Mouse (Mus musculus): ENCODE data around the gene Ctnnd2. TPM values are rescaled to one million over a fixed set of nuclear protein-coding genes. Genes with fewer than 3 reads are reported as not detected.

Ctnnd2 gene
- total RNA-seq, 4 experiments from 2014 or later = not detected

DNA sequence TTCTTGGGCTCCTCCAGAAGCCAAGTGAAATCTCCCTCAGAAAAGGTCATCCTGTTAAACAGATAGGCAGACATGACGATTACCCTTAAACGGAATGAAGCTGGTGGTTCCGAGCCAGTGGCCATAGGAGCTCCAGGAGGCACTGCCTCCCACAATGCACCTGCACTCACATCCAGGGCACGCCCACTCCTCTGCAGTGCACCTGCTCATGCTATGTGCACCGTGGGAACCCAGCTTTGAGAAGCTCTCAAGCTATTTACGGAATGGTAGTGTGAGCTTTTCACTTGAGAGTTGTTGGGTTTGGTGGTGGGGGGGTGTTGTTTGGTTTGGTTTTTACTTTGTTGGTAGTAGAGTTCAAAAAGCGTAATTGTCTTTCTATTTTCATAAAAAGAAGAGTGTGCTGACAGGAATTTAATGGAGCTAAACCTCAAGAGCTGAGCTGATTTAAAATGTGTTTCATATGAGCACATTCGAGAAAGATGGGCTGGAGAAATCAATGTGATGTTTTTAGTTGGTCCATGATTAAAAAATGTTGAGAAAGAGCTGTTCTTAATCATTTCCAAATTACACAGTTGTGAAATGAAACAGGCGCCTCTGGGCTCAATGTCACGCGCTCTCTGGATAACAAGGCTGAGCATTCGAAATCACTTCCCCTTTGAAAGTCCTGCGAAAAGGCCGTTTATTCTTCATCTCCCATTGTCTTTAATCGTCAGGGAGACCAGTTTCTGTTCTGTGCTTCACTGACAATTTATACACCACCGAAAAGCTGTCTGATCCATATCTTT, 802.8 kb downstream of the Ctnnd2 start:
- no peak for DNase-seq (ENCODE audit: low spot score in 2 of 2)

GRCm38 (mm10) chr15:30977166-30977740, 804.9 kb downstream of the Ctnnd2 start:
- DNase-seq (ENCODE audit: low spot score in 2 of 2) = no peak

- no peak for DNase-seq (ENCODE audit: low spot score in 2 of 2)
Observed at GRCm38 (mm10) chr15:30986890-30987289, 814.5 kb downstream of the Ctnnd2 start.

- no peak for DNase-seq (ENCODE audit: low spot score in 2 of 2)
Observed at GRCm38 (mm10) chr15:30990421-30991252, 818.2 kb downstream of the Ctnnd2 start.

GRCm38 (mm10) chr15:30992357-30992756, 820.0 kb downstream of the Ctnnd2 start:
- DNase-seq (ENCODE audit: low spot score in 2 of 2) = no peak

DNA sequence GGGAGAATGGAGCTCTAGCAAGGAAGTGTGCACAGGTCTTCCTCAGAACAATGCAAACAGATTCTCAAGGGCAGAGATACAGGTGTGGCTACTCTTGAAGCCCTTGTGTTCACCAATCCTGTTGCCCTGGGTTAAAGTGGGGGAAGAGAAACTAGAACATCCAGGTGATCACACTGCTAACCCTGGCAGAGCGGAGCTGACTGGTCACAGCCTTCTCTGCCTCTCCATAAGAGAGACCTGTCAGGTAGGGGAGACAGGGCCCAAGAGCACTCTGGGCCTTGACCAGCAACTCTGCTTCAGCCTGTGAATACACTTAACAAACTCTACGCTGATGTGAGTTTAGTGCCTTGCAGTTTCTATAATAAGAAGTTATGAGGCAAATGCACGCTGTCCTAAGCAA, 820.5 kb downstream of the Ctnnd2 start:
- DNase-seq (ENCODE audit: low spot score in 2 of 2) = no peak

GRCm38 (mm10) chr15:30995346-30995745, 823.0 kb downstream of the Ctnnd2 start:
- DNase-seq (ENCODE audit: low spot score in 2 of 2) = no peak

DNA sequence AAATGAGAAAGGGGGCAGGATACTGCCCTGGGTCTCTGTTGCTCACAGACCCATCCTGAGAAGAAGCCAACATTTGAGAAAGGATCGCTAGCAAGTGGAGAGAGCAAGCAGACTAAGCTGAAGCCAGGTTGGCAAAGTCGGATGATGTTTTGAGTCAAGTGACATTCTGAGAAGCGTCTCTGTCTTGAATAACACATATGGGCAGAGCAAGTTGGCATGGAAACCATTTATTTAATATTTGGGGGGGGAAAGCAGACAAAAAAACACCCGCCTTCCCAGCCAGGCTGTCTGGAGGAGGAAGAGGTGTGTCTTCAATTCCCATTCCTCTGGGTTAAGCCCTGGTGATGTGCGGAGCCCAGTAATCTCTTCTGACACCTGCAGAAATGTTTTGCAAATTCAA, 832.1 kb downstream of the Ctnnd2 start:
- no peak for DNase-seq (ENCODE audit: low spot score in 2 of 2)

- no peak for DNase-seq (ENCODE audit: low spot score in 2 of 2)
Observed at GRCm38 (mm10) chr15:31004976-31005375, 832.6 kb downstream of the Ctnnd2 start.

GRCm38 (mm10) chr15:31006050-31006824, 833.8 kb downstream of the Ctnnd2 start:
- no peak for DNase-seq (ENCODE audit: low spot score in 2 of 2)

DNA sequence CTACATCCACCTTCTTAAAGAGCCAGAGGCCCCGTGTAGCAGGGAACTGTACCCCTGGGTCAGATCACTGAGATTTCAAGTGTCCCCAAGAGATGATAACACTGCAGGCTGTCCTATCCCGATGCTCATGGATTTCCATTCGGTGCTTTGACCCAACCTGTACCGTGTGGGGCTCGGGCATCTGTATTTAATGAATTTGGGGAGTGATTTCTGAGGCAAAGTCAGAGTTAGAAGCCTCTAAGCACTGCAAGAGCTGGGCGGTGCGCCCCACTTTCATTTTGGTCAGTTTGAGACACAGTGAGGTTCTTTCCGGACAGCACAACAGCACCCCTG, 834.4 kb downstream of the Ctnnd2 start:
- DNase-seq (ENCODE audit: low spot score in 2 of 2) = no peak

DNA sequence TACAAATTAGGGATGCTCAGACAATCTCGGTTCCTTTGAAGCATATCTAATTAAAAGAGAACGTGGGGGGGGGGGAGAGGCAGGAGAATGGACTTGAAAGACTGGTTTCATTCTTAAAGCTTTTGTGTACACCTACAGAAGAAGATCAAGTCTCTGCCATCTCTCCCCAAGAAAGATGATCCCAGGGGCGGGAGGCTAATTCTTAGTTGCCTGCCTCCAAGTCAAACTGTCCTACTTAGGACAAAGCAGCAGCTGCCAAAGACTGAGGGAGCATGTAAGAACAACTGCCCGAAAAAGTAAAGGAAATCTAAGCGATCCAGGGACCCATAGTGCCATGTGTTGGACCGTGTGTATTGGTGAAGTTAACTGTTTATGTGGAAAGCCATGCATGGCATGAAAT, 836.2 kb downstream of the Ctnnd2 start:
- no peak for DNase-seq (ENCODE audit: low spot score in 2 of 2)

DNA sequence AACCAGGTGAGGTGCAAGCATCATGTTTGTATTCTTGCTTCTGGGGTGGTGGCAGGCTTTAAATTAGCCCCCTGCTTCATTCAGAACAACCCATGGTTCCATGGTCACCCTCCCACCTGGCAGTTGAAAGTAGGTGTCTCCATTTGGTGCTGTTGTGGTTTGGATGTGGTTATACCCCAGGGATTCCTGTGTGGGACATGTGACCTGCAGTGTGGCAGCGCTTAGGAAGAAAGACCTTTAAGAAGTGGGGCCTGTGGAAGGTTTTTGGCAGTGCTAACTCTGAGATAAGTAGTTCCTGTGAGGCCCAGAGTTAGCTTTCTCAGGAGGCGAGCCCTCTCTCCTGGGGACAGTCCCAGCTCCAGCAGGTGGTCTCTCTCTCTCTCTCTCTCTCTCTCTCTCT, 848.4 kb downstream of the Ctnnd2 start:
- DNase-seq (ENCODE audit: low spot score in 2 of 2) = no peak

DNA sequence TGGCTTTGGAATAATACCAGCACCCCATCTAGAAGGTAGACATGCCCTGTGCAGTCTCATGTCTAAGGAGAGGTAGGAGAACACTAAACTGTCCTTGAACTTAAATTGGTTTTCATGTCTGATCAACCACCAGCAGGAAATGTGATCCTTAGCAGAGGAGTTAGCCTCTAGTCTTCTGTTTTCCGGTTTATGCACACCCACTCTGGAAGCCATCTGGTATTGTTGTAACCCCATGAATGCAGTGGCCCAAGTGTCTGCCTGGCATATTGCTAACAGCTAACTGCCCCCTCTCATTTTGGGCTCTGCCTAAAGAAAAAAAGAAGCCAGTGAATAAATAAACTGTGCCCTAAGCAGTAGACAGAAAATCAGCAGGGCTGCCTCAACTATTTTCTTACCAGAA, 849.6 kb downstream of the Ctnnd2 start:
- no peak for DNase-seq (ENCODE audit: low spot score in 2 of 2)

GRCm38 (mm10) chr15:31022497-31022896, 850.1 kb downstream of the Ctnnd2 start:
- no peak for DNase-seq (ENCODE audit: low spot score in 2 of 2)

GRCm38 (mm10) chr15:31023766-31024165, 851.4 kb downstream of the Ctnnd2 start:
- no peak for DNase-seq (ENCODE audit: low spot score in 2 of 2)

DNA sequence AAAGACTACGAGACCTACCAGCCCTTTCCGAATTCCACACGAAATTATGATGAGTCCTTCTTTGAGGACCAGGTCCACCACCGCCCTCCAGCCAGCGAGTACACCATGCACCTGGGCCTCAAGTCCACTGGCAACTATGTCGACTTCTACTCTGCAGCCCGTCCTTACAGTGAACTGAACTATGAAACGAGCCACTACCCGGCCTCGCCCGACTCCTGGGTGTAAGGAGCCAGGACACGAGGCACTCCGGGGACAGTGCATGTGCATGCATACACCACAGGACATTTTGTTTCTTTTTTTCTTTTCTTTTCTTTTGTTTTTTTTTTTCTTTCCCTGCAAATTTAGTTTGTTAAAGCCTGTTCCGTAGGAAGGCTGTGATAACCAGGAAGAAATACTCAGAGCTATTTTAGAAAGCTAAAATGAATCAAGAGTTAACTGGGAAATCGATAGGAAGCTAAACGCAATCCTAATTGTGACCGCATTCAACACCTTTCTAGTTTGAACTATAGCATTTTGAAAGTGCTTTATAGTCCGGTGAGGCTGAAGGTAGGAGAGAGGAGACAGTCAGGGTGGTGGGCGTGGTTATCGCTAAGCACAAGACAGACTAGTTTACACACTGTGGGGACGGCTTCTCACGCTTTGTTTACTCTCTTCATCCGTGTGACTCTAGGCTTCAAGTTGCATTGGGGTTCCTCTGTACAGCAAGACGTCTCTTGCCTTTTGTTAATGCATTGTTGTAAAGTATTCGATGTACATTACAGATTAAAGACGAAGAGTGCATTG, 855.2 kb downstream of the Ctnnd2 start:
- DNase-seq (ENCODE audit: low spot score in 2 of 2) = no peak

- no peak for DNase-seq (ENCODE audit: low spot score in 2 of 2)
Observed at GRCm38 (mm10) chr15:31044983-31045382, 872.6 kb downstream of the Ctnnd2 start.

GRCm38 (mm10) chr15:31051496-31051895, 879.1 kb downstream of the Ctnnd2 start:
- DNase-seq (ENCODE audit: low spot score in 2 of 2) = no peak

GRCm38 (mm10) chr15:31056145-31056544, 883.8 kb downstream of the Ctnnd2 start:
- no peak for DNase-seq (ENCODE audit: low spot score in 2 of 2)

DNA sequence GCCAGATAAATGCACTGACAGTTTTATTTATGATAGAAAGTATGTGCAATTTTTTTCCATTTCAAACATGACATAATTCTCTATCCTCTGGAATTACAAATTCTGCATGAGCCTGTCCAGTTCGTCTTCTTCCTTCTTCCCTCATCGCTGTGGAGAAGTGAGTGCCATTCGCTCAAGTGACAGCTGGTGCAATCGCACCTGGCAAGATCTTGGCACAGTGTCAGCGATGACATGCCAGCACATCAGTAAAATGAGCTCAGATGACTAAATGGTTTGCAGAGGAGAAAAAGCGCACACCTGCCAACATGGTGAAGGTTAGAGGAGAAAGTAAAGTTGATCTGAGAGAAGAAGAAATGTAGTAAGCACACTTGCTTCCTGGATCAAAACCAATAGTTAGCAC, 885.9 kb downstream of the Ctnnd2 start:
- no peak for DNase-seq (ENCODE audit: low spot score in 2 of 2)
